Mouse (Mus musculus): Measurements from ENCODE around the gene Prkaca. TPM values are rescaled to one million over a fixed set of nuclear protein-coding genes. Genes with fewer than 3 reads are reported as not detected.

The Prkaca gene
- total and polyA plus RNA-seq, 3 experiments, result 24.7 to 74.9 TPM; not detected in 1

DNA sequence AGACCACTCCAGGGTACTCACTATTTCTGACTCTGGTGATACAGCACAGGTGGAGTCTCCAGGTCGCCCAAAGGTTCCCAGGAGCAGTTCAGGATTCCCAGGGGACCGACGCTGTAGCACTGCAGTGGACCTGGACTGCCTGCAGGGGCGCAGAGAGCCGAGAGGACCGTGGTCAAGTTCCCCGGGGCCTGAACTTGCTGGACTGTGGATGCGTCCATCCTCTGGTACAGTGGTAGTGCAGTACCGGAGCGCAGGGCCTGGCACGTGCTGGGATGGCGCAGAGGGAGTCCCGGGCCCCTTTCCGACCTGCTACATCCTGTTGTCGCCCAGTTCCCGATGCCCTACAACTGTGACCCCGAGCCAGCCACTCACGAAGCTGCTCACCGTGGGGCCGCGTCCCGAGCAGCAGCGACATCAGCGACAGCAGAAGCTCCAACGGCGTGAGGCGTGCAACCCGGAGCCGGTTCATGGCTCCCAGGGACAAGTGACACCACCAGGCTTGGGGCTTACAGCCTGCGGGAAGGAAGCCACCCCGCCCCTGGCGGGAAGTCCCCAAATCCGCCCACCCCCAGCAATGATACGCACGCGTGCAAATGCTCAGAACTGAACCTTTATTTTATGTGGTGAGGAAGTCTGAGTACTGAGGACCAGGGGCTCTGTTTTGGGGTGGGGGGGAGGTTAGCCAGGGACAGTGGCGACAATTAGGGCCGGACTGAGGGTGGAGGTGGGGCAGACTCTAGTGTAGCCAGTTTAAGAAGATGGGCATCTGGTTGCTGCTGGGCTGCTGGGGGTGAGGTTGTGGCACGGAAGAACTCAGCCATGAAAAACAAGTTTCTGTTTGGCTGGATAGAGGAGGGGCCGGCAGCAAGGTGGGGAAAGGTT is 69.5 kb downstream of the Prkaca start, which contains the start of gene Il27ra:
Il27ra (minus strand) TSS at position 524 of the 882 bp plus-strand sequence.
- Histone ChIP-seq H3K27ac (ENCODE audit: control insufficient read depth, low read depth, low read length) (peak within 1 kb of the TSS; percentile 47), H3K4me3 (ENCODE audit: control insufficient read depth in 1 of 2, insufficient read depth in 1 of 2, low read depth in 2 of 2, low read length in 2 of 2) (peak within 1 kb of the TSS; percentile 87 to 89), H3K9me3 (replicated peaks; ENCODE audit: insufficient read depth, low read length) (no peaks in the 10 kb centered on the region), H3K79me2 (ENCODE audit: control insufficient read depth, insufficient read depth, low read length, poor library complexity) (peaks cover 16% of the 10 kb centered on the region), H3K36me3 (ENCODE audit: control insufficient read depth in 1 of 2, insufficient read depth in 2 of 2, low read length in 2 of 2) (peaks cover 3 to 4% of the 10 kb centered on the region in 2 experiments; a peak in 3 of 4 replicates), H3K9ac (ENCODE audit: control insufficient read depth, low read depth, low read length, poor library complexity, severe bottlenecking) (peak within 1 kb of the TSS; percentile 92), H3K4me1 (ENCODE audit: control insufficient read depth in 1 of 2, insufficient read depth in 2 of 2, low read length in 2 of 2) (peaks cover 0 to 19% of the 10 kb centered on the region in 2 experiments; a peak in 3 of 4 replicates), H3K27me3 (ENCODE audit: control insufficient read depth in 1 of 2, insufficient read depth in 2 of 2, low read length in 2 of 2) (no peaks in the 10 kb centered on the region)
- peak; percentile 89 for DNase-seq (ENCODE audit: low read depth, low spot score)
- TF ChIP-seq MAZ (IDR thresholded peaks at IDR 0.05; ENCODE audit: low read depth, low read length) (peak; percentile 91), E2F4 (IDR thresholded peaks at IDR 0.05; ENCODE audit: borderline replicate concordance, low read depth, low read length) (peak; percentile 89), TBP (IDR thresholded peaks at IDR 0.05; ENCODE audit: low read depth, low read length) (peak; percentile 77), TCF12 (IDR thresholded peaks at IDR 0.05; ENCODE audit: low read depth, low read length) (peak; percentile 59), ETS1 (IDR thresholded peaks at IDR 0.05; ENCODE audit: low read depth, low read length) (peak; percentile 41; the same call in 1 of the 2 replicates), POLR2A (IDR thresholded peaks at IDR 0.05; ENCODE audit: control insufficient read depth in 1 of 2, insufficient read depth in 1 of 2, low read depth in 1 of 2, low read length in 2 of 2, poor library complexity in 1 of 2) (peak; percentile 85 to 86), POLR2AphosphoS2 (IDR thresholded peaks at IDR 0.05; ENCODE audit: low read length) (peak; percentile 65; the same call in 1 of the 2 replicates), RCOR1 (IDR thresholded peaks at IDR 0.05; ENCODE audit: low read depth, low read length) (no peak), CTCF (IDR thresholded peaks at IDR 0.05 in 2 of 3, conservative IDR thresholded peaks at IDR 0.05 in 1 of 3; ENCODE audit: control insufficient read depth in 1 of 3, insufficient read depth in 1 of 3, low read depth in 2 of 3, low read length in 3 of 3, poor library complexity in 1 of 3, severe bottlenecking in 1 of 3) (peak; percentile 53 to 68 (median 57)), NRF1 (IDR thresholded peaks at IDR 0.05; ENCODE audit: insufficient read depth, low read depth, low read length, poor library complexity, severe bottlenecking) (peak; percentile 75), SIN3A (IDR thresholded peaks at IDR 0.05; ENCODE audit: low read length) (peak; percentile 82), CHD1 (IDR thresholded peaks at IDR 0.05; ENCODE audit: low read depth, low read length) (no peak), ZC3H11A (IDR thresholded peaks at IDR 0.05; ENCODE audit: low read depth, low read length) (no peak), SMC3 (IDR thresholded peaks at IDR 0.05; ENCODE audit: low read depth, low read length) (no peak), GABPA (IDR thresholded peaks at IDR 0.05; ENCODE audit: low read depth, low read length) (no peak), NELFE (IDR thresholded peaks at IDR 0.05; ENCODE audit: low read depth, low read length) (peak; percentile 82), ELF1 (IDR thresholded peaks at IDR 0.05; ENCODE audit: low read depth, low read length) (peak; percentile 60; the same call in 1 of the 2 replicates), MAX (IDR thresholded peaks at IDR 0.05; ENCODE audit: low read length) (peak; percentile 41; the same call in 1 of the 2 replicates), MYB (IDR thresholded peaks at IDR 0.05; ENCODE audit: low read depth, low read length) (no peak), EP300 (IDR thresholded peaks at IDR 0.05; ENCODE audit: low read depth in 1 of 2, low read length in 2 of 2) (no peak), BHLHE40 (IDR thresholded peaks at IDR 0.05; ENCODE audit: borderline replicate concordance, low read depth, low read length) (peak; percentile 65; the same call in 1 of the 2 replicates), HCFC1 (IDR thresholded peaks at IDR 0.05; ENCODE audit: low read depth, low read length) (peak; percentile 79), JUND (IDR thresholded peaks at IDR 0.05; ENCODE audit: low read depth, low read length) (no peak), TAL1 (IDR thresholded peaks at IDR 0.05; ENCODE audit: low read length) (no peak), MEF2A (IDR thresholded peaks at IDR 0.05; ENCODE audit: extremely low read depth, insufficient replicate concordance, low read depth, low read length, poor library complexity, severe bottlenecking) (no peak), KAT2A (conservative IDR thresholded peaks at IDR 0.05; ENCODE audit: low read depth, low read length) (no peak), MXI1 (IDR thresholded peaks at IDR 0.05; ENCODE audit: low read depth, low read length) (peak; percentile 82; the same call in 1 of the 2 replicates), CHD2 (IDR thresholded peaks at IDR 0.05; ENCODE audit: low read length) (no peak), ZNF384 (IDR thresholded peaks at IDR 0.05; ENCODE audit: low read depth, low read length) (no peak), USF2 (IDR thresholded peaks at IDR 0.05; ENCODE audit: borderline replicate concordance in 1 of 2, insufficient read depth in 1 of 2, low read depth in 1 of 2, low read length in 2 of 2) (no peak), MAFK (IDR thresholded peaks at IDR 0.05; ENCODE audit: borderline replicate concordance, low read depth, low read length) (no peak), ZMIZ1 (IDR thresholded peaks at IDR 0.05; ENCODE audit: low read depth, low read length) (peak; percentile 54), MYC (IDR thresholded peaks at IDR 0.05; ENCODE audit: low read depth, low read length) (peak; percentile 65), GATA1 (IDR thresholded peaks at IDR 0.05; ENCODE audit: low read depth, low read length) (peak; percentile 87; the same call in 1 of the 2 replicates), UBTF (IDR thresholded peaks at IDR 0.05; ENCODE audit: borderline replicate concordance, insufficient read depth, low read depth, low read length) (no peak)

Data from MEL (cell line).